Mouse (Mus musculus) olfactory bulb, adult 2 months (tissue): ENCODE results near the gene Dmrtb1. TPM values are rescaled to one million over a fixed set of nuclear protein-coding genes. Genes with fewer than 3 reads are reported as not detected.

Source experiments
- H3K27ac ChIP-seq: fragments of 200-500 bp; 2 replicates; pipeline ENCODE4 v1.5.1; 2012; ENCODE audit warnings: low read depth, low read length; ENCODE audit not compliant: insufficient read depth
- H3K4me1 ChIP-seq: fragments of 200-500 bp; 2 replicates; pipeline ENCODE4 v1.6.1; 2012; ENCODE audit warnings: low read length; ENCODE audit not compliant: control insufficient read depth, insufficient read depth
- H3K4me3 ChIP-seq: fragments of 200-500 bp; 2 replicates; pipeline ENCODE4 v1.5.1; 2012; ENCODE audit warnings: mild to moderate bottlenecking, low read depth, low read length, moderate library complexity; ENCODE audit not compliant: insufficient read depth
- CTCF ChIP-seq: fragments of 200-500 bp; IDR thresholded peaks from 2 replicates; pipeline ENCODE4 v1.5.1; 2012; ENCODE audit warnings: low read depth, mild to moderate bottlenecking, low read length, moderate library complexity; ENCODE audit not compliant: insufficient read depth
- POLR2A ChIP-seq: fragments of 200-500 bp; IDR thresholded peaks from 2 replicates; pipeline ENCODE4 v1.6.1; 2012; ENCODE audit warnings: mild to moderate bottlenecking, low read depth, low read length, moderate library complexity; ENCODE audit not compliant: insufficient read depth
- WGBS: fragments of 180-500 bp; shearing (Covaris S2); methylation state at CpG from one replicate; pipeline ENCODE4 v1.1.7; 2018; 5-methylcytosine and 5-hydroxymethylcytosine counted together
- polyA plus RNA-seq: library from polyadenylated mRNA; stranded (reverse); fragments of >200 nt; gene quantifications from 2 replicates; pipeline ENCODE4 v1.2.4, GENCODE M21; 2012; ENCODE audit warnings: low replicate concordance; ENCODE audit not compliant: missing spikeins, insufficient read depth, insufficient read length

Dmrtb1 gene
- polyA plus RNA-seq, 1 experiment = not detected

DNA sequence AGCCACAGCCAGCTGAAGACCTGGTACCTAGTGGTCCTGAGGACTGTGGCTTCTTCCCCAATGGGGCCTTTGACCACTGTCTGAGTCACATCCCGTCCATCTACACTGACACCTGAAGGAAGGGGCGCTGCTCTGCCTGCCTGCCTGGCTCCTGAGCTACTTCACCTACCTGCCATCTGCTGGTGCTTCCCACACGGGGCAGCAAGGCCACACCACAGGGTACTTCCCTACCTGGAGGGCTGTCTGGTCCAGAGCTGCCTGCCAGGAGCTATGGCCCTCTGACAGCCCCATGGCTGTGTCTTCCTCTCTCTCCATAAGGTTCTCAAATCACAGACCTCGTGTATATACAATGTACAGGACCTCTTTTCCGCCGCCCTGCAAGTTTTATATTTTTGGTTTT lies 49.4 kb downstream of the Dmrtb1 start:
- H3K4me1 ChIP-seq = peaks cover 23% of the 10 kb centered on the region
- TF ChIP-seq POLR2A (no peak), CTCF (no peak)
- H3K27ac ChIP-seq = no peak overlapping the region
- H3K4me3 ChIP-seq = no peak overlapping the region
- 87% methylated on average over 6 of the region's 6 CpGs for WGBS

GRCm38 (mm10) chr4:107628921-107629411 lies 55.1 kb downstream of the Dmrtb1 start:
- H3K4me3 ChIP-seq = no peak overlapping the region
- no peak overlapping the region for H3K27ac ChIP-seq
- TF ChIP-seq CTCF (no peak), POLR2A (no peak)
- H3K4me1 ChIP-seq = 0 out of 2 replicates have a peak, but pooled peaks cover under 1% of the 10 kb centered on the region
- WGBS = 82% methylated on average over 17 of the region's 17 CpGs

DNA sequence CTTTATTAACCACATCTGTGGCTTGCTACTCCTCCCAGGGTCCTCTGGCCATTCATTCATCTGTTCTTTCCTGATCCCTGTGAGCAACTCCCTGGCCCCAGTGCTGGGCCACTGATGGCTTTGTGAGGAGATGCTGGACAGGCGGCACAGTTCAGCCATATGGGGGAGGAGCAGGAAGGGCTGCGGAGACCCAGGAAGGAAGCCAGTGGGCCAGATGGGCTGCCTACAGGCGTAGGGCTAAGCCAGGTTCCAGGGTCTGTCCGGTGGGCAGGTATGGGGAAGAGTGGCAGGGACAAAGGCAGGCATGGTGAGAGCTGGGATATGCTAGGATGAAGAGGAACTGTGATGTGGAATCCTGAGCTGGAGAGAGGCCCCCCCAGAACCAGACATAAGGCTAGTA lies 55.8 kb downstream of the Dmrtb1 start:
- H3K27ac ChIP-seq = no peak overlapping the region
- TF ChIP-seq CTCF (no peak), POLR2A (no peak)
- peaks cover 6% of the 10 kb centered on the region; the same call in 1 of the 2 replicates for H3K4me1 ChIP-seq
- no peak overlapping the region for H3K4me3 ChIP-seq
- WGBS = 89% methylated on average over 4 of the region's 4 CpGs

Other genes with a start within 250 kb of the Dmrtb1 start
- not detected in 2 replicates for gene Glis1, start 249.6 kb downstream of the Dmrtb1 start, polyA plus RNA-seq
- not detected in 2 replicates for gene Lrp8, start 118.0 kb upstream of the Dmrtb1 start, polyA plus RNA-seq
- not detected in 2 replicates for gene Magoh, start 195.5 kb upstream of the Dmrtb1 start, polyA plus RNA-seq
- gene 0610037L13Rik, start 205.6 kb upstream of the Dmrtb1 start, polyA plus RNA-seq = not detected in 2 replicates
- gene Cpt2, start 239.4 kb upstream of the Dmrtb1 start, polyA plus RNA-seq = not detected in 2 replicates